Mouse (Mus musculus): ENCODE data around the gene Skint10.

Gene Skint10

DNA sequence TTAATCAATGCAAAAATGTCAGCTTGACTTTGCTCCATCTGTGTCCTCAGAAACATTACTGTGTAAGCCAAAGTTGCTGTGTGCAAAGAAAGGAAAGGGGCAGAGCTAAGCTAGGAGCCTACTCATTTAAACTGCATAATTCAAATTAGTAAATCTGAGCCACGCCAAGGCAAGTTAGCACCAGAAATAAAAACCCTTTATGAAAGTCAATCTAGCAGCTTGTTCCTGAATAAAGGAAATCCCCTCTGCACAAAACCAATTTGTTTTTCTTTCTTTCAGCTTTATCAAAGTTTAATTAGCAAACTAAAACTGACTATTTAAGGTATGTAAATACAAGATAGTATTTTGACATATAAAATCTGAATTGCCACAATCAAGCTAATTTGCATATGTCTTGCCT lies at the start of gene Skint10:
Gene Skint10, minus strand, starts transcription at position 101 of the 400 bp plus-strand sequence.
- DNase-seq: no peak

DNA sequence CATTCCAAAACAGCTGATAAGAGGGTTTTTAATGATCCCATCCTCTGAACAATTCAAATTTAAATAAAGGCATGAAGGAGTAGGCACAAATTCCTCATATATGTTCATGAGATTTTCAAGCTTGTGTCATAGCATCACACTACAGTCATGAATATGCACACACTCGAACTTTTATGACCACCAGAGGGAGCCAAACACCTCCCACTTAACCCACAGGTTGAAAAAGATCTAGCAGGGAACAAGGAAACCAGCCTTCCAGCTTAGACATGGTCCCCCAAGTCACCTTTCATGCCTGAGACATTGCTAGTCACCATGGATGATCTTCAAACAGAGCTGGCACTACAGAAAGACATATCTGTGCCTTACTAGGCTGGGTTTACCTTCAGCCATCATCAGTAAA lies 16.0 kb upstream of the Skint10 start:
- no peak for DNase-seq
